Mouse (Mus musculus) midbrain, embryonic 16.5 days (tissue): Measurements from ENCODE around the gene St3gal4. TPM values are rescaled to one million over a fixed set of nuclear protein-coding genes. Genes with fewer than 3 reads are reported as not detected.
A peak's percentile ranks its signal among the peaks of the same experiment; 100 is the strongest.

Experiments used
- ATAC-seq: fragments of 200-750 bp; cut with Nextera tagmentation; 2 replicates; pipeline ENCODE4 v1.8.0; 2017; ENCODE audit warnings: moderate TSS enrichment
- H3K27ac ChIP-seq: fragments of 300-500 bp; sonication (generic); 2 replicates; pipeline ENCODE4 v1.5.1; 2014; ENCODE audit warnings: mild to moderate bottlenecking, low read length, mixed read lengths
- H3K27me3 ChIP-seq: fragments of 300-500 bp; sonication (generic); 2 replicates; pipeline ENCODE4 v1.6.1; 2014; ENCODE audit warnings: low read depth, low read length, mixed read lengths; ENCODE audit not compliant: control insufficient read depth, insufficient read depth
- H3K36me3 ChIP-seq: fragments of 300-500 bp; sonication (generic); 2 replicates; pipeline ENCODE4 v1.6.1; 2014; ENCODE audit warnings: mild to moderate bottlenecking, low read length, moderate library complexity, mixed read lengths; ENCODE audit not compliant: control insufficient read depth, insufficient read depth
- H3K4me1 ChIP-seq: fragments of 300-500 bp; sonication (generic); 2 replicates; pipeline ENCODE4 v1.6.1; 2014; ENCODE audit warnings: mild to moderate bottlenecking, low read length, mixed read lengths; ENCODE audit not compliant: control insufficient read depth, insufficient read depth
- H3K4me2 ChIP-seq: fragments of 300-500 bp; sonication (generic); 2 replicates; pipeline ENCODE4 v1.6.1; 2014; ENCODE audit warnings: mild to moderate bottlenecking, low read length, mixed read lengths
- H3K4me3 ChIP-seq: fragments of 300-500 bp; sonication (generic); 2 replicates; pipeline ENCODE4 v1.5.1; 2014; ENCODE audit warnings: low read depth, mild to moderate bottlenecking, low read length, moderate library complexity, mixed read lengths
- H3K9ac ChIP-seq: fragments of 300-500 bp; sonication (generic); 2 replicates; pipeline ENCODE4 v1.6.1; 2014; ENCODE audit warnings: low read depth, low read length, mixed read lengths
- H3K9me3 ChIP-seq: fragments of 300-500 bp; sonication (generic); replicated peaks from 2 replicates; pipeline ENCODE4 v1.6.1; 2014; ENCODE audit warnings: mild to moderate bottlenecking, low read length, mixed read lengths; ENCODE audit not compliant: control insufficient read depth, poor library complexity, severe bottlenecking
- WGBS: fragments of 180-500 bp; shearing (Covaris S2); extraction: QIAGEN DNeasy Blood & Tissue Kit; methylation state at CpG from one replicate; pipeline ENCODE4 v1.1.7; 2014; 5-methylcytosine and 5-hydroxymethylcytosine counted together
- polyA plus RNA-seq: library from polyadenylated mRNA; unstranded; fragments of >200 nt; fragmentation: Nextera tagmentation; extraction: Ambion mirVana; gene quantifications from 2 replicates; pipeline ENCODE4 v1.2.1, GENCODE M21; 2015

The St3gal4 gene
- polyA plus RNA-seq, 1 experiment from 2014 or later: 17.9 TPM

GRCm38 (mm10) chr9:35123456-35123803 lies 4.4 kb upstream of the St3gal4 start:
- H3K36me3 ChIP-seq: peaks cover 9% of the 10 kb centered on the region; the same call in 1 of the 2 replicates
- H3K9me3 ChIP-seq: no peaks in the 10 kb centered on the region
- no peak for ATAC-seq
- H3K4me1 ChIP-seq: no peaks in the 10 kb centered on the region
- no peak overlapping the region for H3K4me2 ChIP-seq
- no peaks in the 10 kb centered on the region for H3K27me3 ChIP-seq
- no peak overlapping the region for H3K27ac ChIP-seq
- no peak overlapping the region for H3K4me3 ChIP-seq
- no peak overlapping the region for H3K9ac ChIP-seq
- 74% methylated on average over 2 of the region's 2 CpGs for WGBS

DNA sequence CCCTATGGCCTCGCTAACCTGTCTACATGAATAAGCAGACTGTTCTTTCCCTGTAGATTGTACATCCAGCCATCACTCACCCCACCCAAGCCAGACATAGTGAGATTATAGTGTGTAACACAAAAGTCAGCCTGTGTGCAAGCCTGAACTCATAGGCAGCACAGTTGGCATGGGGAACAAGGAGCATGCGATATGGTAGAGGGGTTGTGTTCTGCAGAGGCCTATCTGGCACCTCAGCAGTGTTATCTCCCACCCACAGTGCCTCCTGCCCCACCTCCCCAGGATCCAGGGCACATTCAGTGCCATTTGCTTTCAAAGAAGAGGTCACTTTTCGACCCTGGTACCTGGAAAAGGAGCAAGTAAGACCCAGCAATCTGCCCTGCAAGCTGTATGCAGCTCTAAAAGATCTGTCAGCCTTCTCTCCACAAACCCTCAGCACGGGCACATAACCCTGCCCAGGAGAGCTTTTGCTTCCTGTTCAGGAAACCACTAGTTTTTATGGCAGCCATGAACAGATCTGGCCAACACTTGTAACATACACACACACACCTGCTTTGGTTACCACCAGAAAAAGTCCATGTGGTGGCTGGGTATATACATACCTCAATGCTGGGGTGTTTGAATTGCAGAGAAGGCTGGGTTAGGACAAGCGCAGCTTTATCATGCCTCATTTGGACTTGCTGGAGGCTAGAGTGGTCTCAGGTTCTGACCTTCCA lies 3.6 kb upstream of the St3gal4 start:
- H3K9me3 ChIP-seq: no peaks in the 10 kb centered on the region
- H3K27ac ChIP-seq: no peak overlapping the region
- no peak for ATAC-seq
- H3K36me3 ChIP-seq: peaks cover 9% of the 10 kb centered on the region; the same call in 1 of the 2 replicates
- no peak overlapping the region for H3K4me3 ChIP-seq
- H3K27me3 ChIP-seq: no peaks in the 10 kb centered on the region
- H3K4me2 ChIP-seq: no peak overlapping the region
- no peak overlapping the region for H3K9ac ChIP-seq
- peaks cover 4% of the 10 kb centered on the region for H3K4me1 ChIP-seq
- WGBS: 81% methylated on average over 5 of the region's 5 CpGs

DNA sequence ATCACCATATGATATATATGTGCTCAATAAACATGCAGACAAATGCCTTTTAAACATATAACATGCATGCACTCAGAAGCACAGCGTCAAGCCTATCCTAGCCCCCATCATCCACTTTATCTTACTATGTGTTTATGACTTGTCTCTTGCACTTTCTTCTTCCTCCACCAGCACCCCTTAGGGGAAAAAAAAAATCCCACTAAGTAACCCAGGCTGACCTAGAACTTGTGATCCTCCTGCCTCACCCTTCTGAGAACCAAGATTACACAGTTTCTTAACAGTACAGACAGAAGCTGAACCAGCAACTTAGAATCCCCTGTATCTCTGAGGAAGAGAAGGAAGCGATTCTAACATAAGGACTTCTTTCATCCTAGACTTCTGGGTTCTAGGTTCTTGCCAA lies 505 bp downstream of the St3gal4 start:
- Histone ChIP-seq H3K4me2 (no peak overlapping the region), H3K4me3 (no peak overlapping the region), H3K4me1 (peaks cover 19% of the 10 kb centered on the region), H3K36me3 (peaks cover 2% of the 10 kb centered on the region; the same call in 1 of the 2 replicates), H3K27me3 (no peaks in the 10 kb centered on the region), H3K27ac (no peak overlapping the region), H3K9ac (no peak overlapping the region), H3K9me3 (no peaks in the 10 kb centered on the region)
- no peak for ATAC-seq
- 88% methylated on average over 2 of the region's 2 CpGs for WGBS

DNA sequence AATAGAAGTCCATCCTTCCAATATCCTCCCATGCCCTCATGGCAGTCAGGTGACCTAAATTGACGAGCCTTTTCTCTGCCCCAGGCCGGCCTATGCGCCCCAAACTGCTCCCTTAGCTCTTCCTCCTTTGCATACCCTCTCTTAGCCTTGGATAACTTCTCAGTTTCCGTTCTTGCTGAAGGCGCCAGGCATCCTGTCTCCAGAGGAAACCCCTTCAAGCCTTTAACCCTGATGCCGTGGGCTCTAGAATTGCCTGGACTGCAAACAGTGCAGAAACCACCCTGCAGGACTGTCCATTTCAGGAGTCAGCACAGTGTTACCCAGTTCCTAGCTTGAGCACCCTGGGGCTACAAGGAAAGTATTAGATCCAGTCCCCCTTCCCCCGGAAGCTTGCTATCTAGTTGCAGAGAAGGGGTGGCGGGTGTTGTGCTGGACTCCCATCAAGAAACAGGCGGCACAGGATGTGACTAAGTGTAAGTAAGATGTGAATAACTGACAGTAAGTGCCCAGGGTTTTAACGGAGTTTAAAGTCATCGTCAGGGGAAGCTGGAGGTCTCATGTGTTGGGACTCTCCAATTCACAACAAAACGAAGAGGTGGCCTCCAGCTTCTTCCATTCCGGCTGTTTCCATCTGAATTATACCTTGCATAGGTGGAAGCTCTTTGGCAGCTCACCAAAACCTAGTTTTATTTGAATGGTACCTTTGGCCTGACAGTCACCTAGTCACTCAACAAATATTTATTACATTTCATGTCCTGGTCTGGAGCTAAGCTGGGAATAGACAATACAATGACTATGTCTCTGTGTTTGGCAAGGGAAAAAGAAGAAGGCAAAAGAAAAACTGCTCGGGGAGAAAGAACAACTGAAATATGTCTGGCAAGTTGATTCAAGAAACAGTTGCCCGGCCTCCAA lies 1.4 kb downstream of the St3gal4 start:
- H3K9ac ChIP-seq: peak overlapping the region; percentile 92
- 31% methylated on average over 15 of the region's 15 CpGs for WGBS

GRCm38 (mm10) chr9:35116391-35117381 lies 2.4 kb downstream of the St3gal4 start:
- Histone ChIP-seq H3K4me3 (peak overlapping the region; percentile 81), H3K4me2 (peak overlapping the region; percentile 76), H3K36me3 (0 out of 2 replicates have a peak, but pooled peaks cover 2% of the 10 kb centered on the region), H3K4me1 (peaks cover 22% of the 10 kb centered on the region), H3K27ac (peak overlapping the region; percentile 74), H3K9ac (peak overlapping the region; percentile 92), H3K9me3 (no peaks in the 10 kb centered on the region), H3K27me3 (no peaks in the 10 kb centered on the region)
- under 1% methylated on average over 68 of the region's 84 CpGs for WGBS
- peak; percentile 92 for ATAC-seq

More for the DNA sequence above, 1.4 kb downstream of the St3gal4 start:
- Histone ChIP-seq H3K4me3 (peak overlapping the region; percentile 81), H3K27ac (peak overlapping the region; percentile 74), H3K27me3 (no peaks in the 10 kb centered on the region), H3K9me3 (no peaks in the 10 kb centered on the region), H3K4me2 (peak overlapping the region; percentile 76), H3K36me3 (peaks cover 2% of the 10 kb centered on the region; the same call in 1 of the 2 replicates), H3K4me1 (peaks cover 19% of the 10 kb centered on the region)
- peak; percentile 6; the same call in 1 of the 2 replicates for ATAC-seq

GRCm38 (mm10) chr9:35115804-35116203 lies 3.3 kb downstream of the St3gal4 start:
- H3K36me3 ChIP-seq: no peaks in the 10 kb centered on the region
- peak overlapping the region; percentile 92 for H3K9ac ChIP-seq
- WGBS: 44% methylated on average over 4 of the region's 4 CpGs
- no peaks in the 10 kb centered on the region for H3K9me3 ChIP-seq
- H3K27ac ChIP-seq: no peak overlapping the region
- peak; percentile 21 for ATAC-seq
- peak overlapping the region; percentile 76 for H3K4me2 ChIP-seq
- peaks cover 22% of the 10 kb centered on the region for H3K4me1 ChIP-seq
- H3K4me3 ChIP-seq: peak overlapping the region; percentile 81
- H3K27me3 ChIP-seq: no peaks in the 10 kb centered on the region

DNA sequence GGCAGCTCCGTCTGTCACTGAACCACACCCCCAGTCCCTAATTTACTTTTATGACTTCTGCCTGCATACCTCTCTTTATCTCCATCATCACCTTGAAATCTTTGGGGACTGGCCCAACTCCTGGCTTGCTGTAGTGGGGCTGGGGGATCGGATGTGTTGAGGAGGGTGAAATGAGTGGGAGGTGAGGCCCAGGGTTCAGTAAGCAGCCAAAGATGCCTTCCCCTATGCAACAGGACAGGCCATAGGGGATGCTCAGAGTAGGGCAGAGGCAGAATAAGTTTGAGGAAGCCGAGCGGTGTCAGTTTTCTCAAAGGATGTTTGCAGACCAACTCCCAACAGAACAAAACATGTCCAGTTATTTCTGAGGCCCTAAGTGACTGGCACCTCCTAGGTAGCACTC lies 3.8 kb downstream of the St3gal4 start:
- Histone ChIP-seq H3K4me1 (peaks cover 22% of the 10 kb centered on the region), H3K9ac (no peak overlapping the region), H3K36me3 (no peaks in the 10 kb centered on the region), H3K4me2 (peak overlapping the region; percentile 76; the same call in 1 of the 2 replicates), H3K27me3 (no peaks in the 10 kb centered on the region), H3K9me3 (no peaks in the 10 kb centered on the region), H3K4me3 (no peak overlapping the region), H3K27ac (no peak overlapping the region)
- WGBS: 71% methylated on average over 3 of the region's 4 CpGs
- no peak for ATAC-seq

GRCm38 (mm10) chr9:35114234-35114633 lies 4.8 kb downstream of the St3gal4 start:
- H3K9me3 ChIP-seq: no peaks in the 10 kb centered on the region
- ATAC-seq: no peak
- H3K4me3 ChIP-seq: no peak overlapping the region
- H3K27ac ChIP-seq: no peak overlapping the region
- H3K4me2 ChIP-seq: no peak overlapping the region
- peaks cover 22% of the 10 kb centered on the region for H3K4me1 ChIP-seq
- H3K9ac ChIP-seq: no peak overlapping the region
- H3K36me3 ChIP-seq: no peaks in the 10 kb centered on the region
- H3K27me3 ChIP-seq: no peaks in the 10 kb centered on the region
- WGBS: 82% methylated on average over 3 of the region's 3 CpGs
